Mouse (Mus musculus): ENCODE results near the gene Gm49342.

- TF ChIP-seq CTCF (IDR thresholded peaks at IDR 0.05; ENCODE audit: low read depth) (no peak), EP300 (IDR thresholded peaks at IDR 0.05; ENCODE audit: low read depth) (no peak)
Measured at GRCm38 (mm10) chr14:50895985-50896746, 48.2 kb upstream of the Gm49342 start.
